ENCODE assay signal across 8 mouse cellular contexts in genomic region chr12:70367326-70368248, GRCm38 (mm10). TPM values are rescaled to one million over a fixed set of nuclear protein-coding genes. Genes with fewer than 3 reads are reported as not detected.
DNase-seq lines count a peak whose midpoint lies in the region; ATAC-seq and TF ChIP-seq lines count a peak whose summit lies in the region.

No protein-coding gene starts in this region.

- peak; percentile 19 to 61 for DNase-seq in adrenal gland, adult (ENCODE audit: inconsistent age in 2 of 2, low spot score in 1 of 2)
- DNase-seq in adrenal gland, adult 18-20 months (ENCODE audit: low spot score in 2 of 2) = no peak
- DNase-seq in ovary, postnatal 36 days (ENCODE audit: low spot score) = peak; percentile 64

- ATAC-seq in heart, embryonic 11.5 days (replicated peaks; ENCODE audit: insufficient number of reproducible peaks, low FRiP score, low TSS enrichment) = peak; percentile 65
- peak; percentile 98 for ATAC-seq in kidney, embryonic 15.5 days (replicated peaks; ENCODE audit: low FRiP score)
- ATAC-seq in limb, embryonic 13.5 days (ENCODE audit: low FRiP score, low read depth) = peak; percentile 79; the same call in 1 of the 2 replicates
- no peak for ATAC-seq in erythroid progenitor cell, adult 5-6 weeks (replicated peaks; ENCODE audit: low FRiP score, poor library complexity, severe bottlenecking)

- H3K4me3 ChIP-seq in cortical plate, adult 2 months (ENCODE audit: insufficient read depth, low read length) = 0 out of 2 replicates have a peak overlapping the region, but pooled peaks have one; percentile 0
- no peak overlapping the region for H3K4me3 ChIP-seq in heart, embryonic 11.5 days (ENCODE audit: low read depth, low read length)
- H3K4me3 ChIP-seq in kidney, embryonic 15.5 days (replicated peaks) = peak overlapping the region; percentile 31
- H3K4me3 ChIP-seq in limb, embryonic 13.5 days = no peak overlapping the region

- H3K27ac ChIP-seq in cortical plate, adult 2 months (ENCODE audit: insufficient read depth, low read length) = peak overlapping the region; percentile 66
- no peak overlapping the region for H3K27ac ChIP-seq in heart, embryonic 11.5 days (ENCODE audit: low read depth, low read length)
- peak overlapping the region; percentile 83 for H3K27ac ChIP-seq in kidney, embryonic 15.5 days
- H3K27ac ChIP-seq in limb, embryonic 13.5 days = no peak overlapping the region

- H3K9ac ChIP-seq in heart, embryonic 11.5 days (ENCODE audit: low read depth, low read length) = no peak overlapping the region
- H3K9ac ChIP-seq in kidney, embryonic 15.5 days = no peak overlapping the region
- 0 out of 2 replicates have a peak overlapping the region, but pooled peaks have one; percentile 9 for H3K9ac ChIP-seq in limb, embryonic 13.5 days

- no peak for TF ChIP-seq CTCF in cortical plate, adult 2 months (IDR thresholded peaks at IDR 0.05; ENCODE audit: extremely low read depth, insufficient read depth, low read length)

- H3K9me3 ChIP-seq in heart, embryonic 11.5 days (replicated peaks; ENCODE audit: control insufficient read depth, low read length) = no peaks in the 10 kb centered on the region
- no peaks in the 10 kb centered on the region for H3K9me3 ChIP-seq in kidney, embryonic 15.5 days (replicated peaks)
- no peaks in the 10 kb centered on the region for H3K9me3 ChIP-seq in limb, embryonic 13.5 days

- WGBS in heart, embryonic 11.5 days (ENCODE audit: insufficient replicate concordance) = 53% methylated on average over 19 of the region's 19 CpGs
- 33% methylated on average over 19 of the region's 19 CpGs for WGBS in kidney, embryonic 15.5 days
- 50% methylated on average over 19 of the region's 19 CpGs for WGBS in limb, embryonic 13.5 days

- H3K4me1 ChIP-seq in cortical plate, adult 2 months (ENCODE audit: control insufficient read depth, insufficient read depth, low read length) = peaks cover 4% of the 10 kb centered on the region
- H3K4me1 ChIP-seq in heart, embryonic 11.5 days (ENCODE audit: control insufficient read depth, insufficient read depth, low read length) = no peaks in the 10 kb centered on the region
- H3K4me1 ChIP-seq in kidney, embryonic 15.5 days = peaks cover 13% of the 10 kb centered on the region
- H3K4me1 ChIP-seq in limb, embryonic 13.5 days = peaks cover 6% of the 10 kb centered on the region

- H3K27me3 ChIP-seq in heart, embryonic 11.5 days (ENCODE audit: control insufficient read depth, insufficient read depth, low read length) = no peaks in the 10 kb centered on the region
- H3K27me3 ChIP-seq in kidney, embryonic 15.5 days = no peaks in the 10 kb centered on the region
- H3K27me3 ChIP-seq in limb, embryonic 13.5 days = no peaks in the 10 kb centered on the region

- H3K4me2 ChIP-seq in heart, embryonic 11.5 days = peak overlapping the region; percentile 38
- H3K4me2 ChIP-seq in kidney, embryonic 15.5 days = peak overlapping the region; percentile 60
- peak overlapping the region; percentile 47 for H3K4me2 ChIP-seq in limb, embryonic 13.5 days (replicated peaks)

- H3K36me3 ChIP-seq in heart, embryonic 11.5 days (ENCODE audit: control insufficient read depth, insufficient read depth, low read length) = no peaks in the 10 kb centered on the region
- no peaks in the 10 kb centered on the region for H3K36me3 ChIP-seq in kidney, embryonic 15.5 days
- no peaks in the 10 kb centered on the region for H3K36me3 ChIP-seq in limb, embryonic 13.5 days

- TF ChIP-seq POLR2A in cortical plate, adult 2 months (IDR thresholded peaks at IDR 0.05; ENCODE audit: extremely low read depth, insufficient read depth, low read length) = peak; percentile 66

RNA-seq across cellular contexts. Expression of gene Trim9, which starts 20.2 kb away (rescaled TPM):
- 1 to 10 TPM; 1.7 to 2.0 TPM for total RNA-seq in adrenal gland, adult 18-20 months (2021)
- 202 and 211 TPM in 2 replicates for polyA plus RNA-seq in cortical plate, adult 2 months (2012; rRNA removed)
- 0.59 and 0.75 TPM in 2 replicates for polyA plus RNA-seq in heart, embryonic 11.5 days (2014; fragmentation: Nextera tagmentation; extraction: Ambion mirVana)
- 2.6 and 2.8 TPM in 2 replicates for polyA plus RNA-seq in kidney, embryonic 15.5 days (2015; fragmentation: Nextera tagmentation; extraction: Ambion mirVana)
- polyA plus RNA-seq in limb, embryonic 13.5 days (2015; fragmentation: Nextera tagmentation; extraction: Ambion mirVana) = 0.74 and 0.93 TPM in 2 replicates
- not detected in 2 replicates for total RNA-seq in erythroid progenitor cell, adult 5-6 weeks (2015; ENCODE audit: low replicate concordance)
- not detected in 2 replicates for total RNA-seq in erythroid progenitor cell, adult 5-6 weeks (2017; ENCODE audit: low replicate concordance)

Comparison
In these comparisons a context has a peak if more than half of its experiments do, and no peak if none do; other contexts are left out.
1. DNase-seq: peak in adrenal gland, adult (2 of 2) and ovary, postnatal 36 days (single experiment); none in adrenal gland, adult 18-20 months (0 of 2).
2. H3K27ac ChIP-seq: peak in cortical plate, adult 2 months (single experiment) and kidney, embryonic 15.5 days (single experiment); none in heart, embryonic 11.5 days (single experiment) and limb, embryonic 13.5 days (single experiment).
3. H3K4me3 ChIP-seq: peak in cortical plate, adult 2 months (single experiment) and kidney, embryonic 15.5 days (single experiment); none in heart, embryonic 11.5 days (single experiment) and limb, embryonic 13.5 days (single experiment).
4. RNA of gene Trim9, which starts 20.2 kb away (polyA plus RNA-seq): 202 to 211 TPM in cortical plate, adult 2 months; 2.6 to 2.8 TPM in kidney, embryonic 15.5 days, 0.74 to 0.93 TPM in limb, embryonic 13.5 days and 0.59 to 0.75 TPM in heart, embryonic 11.5 days; every median in the first group is over 10 times any median in the second.
5. Peak in every context shown above with its lines, with median percentiles within 50 percentile points of each other: H3K4me2 ChIP-seq.